8 mouse cellular contexts compared by ENCODE assay signal in genomic region chr1:134955637-134956176, GRCm38 (mm10). TPM values are rescaled to one million over a fixed set of nuclear protein-coding genes. Genes with fewer than 3 reads are reported as not detected.
A peak's percentile ranks its signal among the peaks of the same experiment; 100 is the strongest.
DNase-seq lines count a peak whose midpoint lies in the region; ATAC-seq and TF ChIP-seq lines count a peak whose summit lies in the region.

Ppp1r12b (minus strand) TSS chr1:134955942.

- H3K4me2 ChIP-seq in forebrain, embryonic 13.5 days: peak within 1 kb of the TSS; percentile 83
- peak within 1 kb of the TSS; percentile 95 for H3K4me2 ChIP-seq in liver, postnatal 0 days (ENCODE audit: low read depth, low read length)
- H3K4me2 ChIP-seq in neural tube, embryonic 14.5 days (ENCODE audit: low read depth, low read length): peak within 1 kb of the TSS; percentile 78

- H3K9ac ChIP-seq in ES-Bruce4 (ENCODE audit: low read depth, poor library complexity, severe bottlenecking): peak within 1 kb of the TSS; percentile 67
- H3K9ac ChIP-seq in forebrain, embryonic 13.5 days: peak within 1 kb of the TSS; percentile 86
- peak within 1 kb of the TSS; percentile 78 for H3K9ac ChIP-seq in liver, postnatal 0 days (replicated peaks)
- H3K9ac ChIP-seq in neural tube, embryonic 14.5 days (replicated peaks; ENCODE audit: low read depth, low read length): peak within 1 kb of the TSS; percentile 82

- TF ChIP-seq CTCF in ES-Bruce4 (IDR thresholded peaks at IDR 0.05; ENCODE audit: low read depth, low read length): no peak
- TF ChIP-seq CTCF in liver, postnatal 0 days (IDR thresholded peaks at IDR 0.05; ENCODE audit: low read depth): peak; percentile 44

- peak within 1 kb of the TSS; percentile 92 for H3K4me3 ChIP-seq in ES-Bruce4 (ENCODE audit: low read depth, low read length)
- peak within 1 kb of the TSS; percentile 75 for H3K4me3 ChIP-seq in forebrain, embryonic 13.5 days
- H3K4me3 ChIP-seq in liver, postnatal 0 days (ENCODE audit: low read depth, low read length): peak within 1 kb of the TSS; percentile 77
- peak within 1 kb of the TSS; percentile 76 for H3K4me3 ChIP-seq in neural tube, embryonic 14.5 days (ENCODE audit: low read depth, low read length)

- no peak within 1 kb of the TSS for H3K27ac ChIP-seq in ES-Bruce4 (ENCODE audit: insufficient read depth, low read length)
- H3K27ac ChIP-seq in forebrain, embryonic 13.5 days: peak within 1 kb of the TSS; percentile 90
- H3K27ac ChIP-seq in liver, postnatal 0 days (ENCODE audit: low read depth): peak within 1 kb of the TSS; percentile 78
- H3K27ac ChIP-seq in neural tube, embryonic 14.5 days (ENCODE audit: low read depth, low read length): peak within 1 kb of the TSS; percentile 95

- H3K36me3 ChIP-seq in ES-Bruce4 (ENCODE audit: control insufficient read depth, insufficient read depth, low read length, poor library complexity, severe bottlenecking): no peaks in the 10 kb centered on the region
- H3K36me3 ChIP-seq in forebrain, embryonic 13.5 days (ENCODE audit: poor library complexity, severe bottlenecking): no peaks in the 10 kb centered on the region
- H3K36me3 ChIP-seq in liver, postnatal 0 days (replicated peaks; ENCODE audit: insufficient read depth, low read length): no peaks in the 10 kb centered on the region
- no peaks in the 10 kb centered on the region for H3K36me3 ChIP-seq in neural tube, embryonic 14.5 days (ENCODE audit: control insufficient read depth, insufficient read depth, low read length)

- WGBS in forebrain, embryonic 13.5 days: 0% methylated on average over 38 of the region's 39 CpGs
- WGBS in large intestine, adult 2 months: under 1% methylated on average over 39 of the region's 39 CpGs
- WGBS in liver, postnatal 0 days (ENCODE audit: insufficient replicate concordance): 2% methylated on average over 39 of the region's 39 CpGs
- under 1% methylated on average over 39 of the region's 39 CpGs for WGBS in neural tube, embryonic 14.5 days

- intact Hi-C loops in heart, postnatal 10 days (cut with DNase I): loop anchor here (2.0 to 5.0 kb wide), 2 partner anchors 25 to 228 kb away; no protein-coding TSS in a partner anchor

- no peaks in the 10 kb centered on the region for H3K27me3 ChIP-seq in ES-Bruce4 (ENCODE audit: control insufficient read depth, insufficient read depth, low read length, poor library complexity, severe bottlenecking)
- H3K27me3 ChIP-seq in forebrain, embryonic 13.5 days: no peaks in the 10 kb centered on the region
- no peaks in the 10 kb centered on the region for H3K27me3 ChIP-seq in liver, postnatal 0 days (ENCODE audit: insufficient read depth, low read length)
- no peaks in the 10 kb centered on the region for H3K27me3 ChIP-seq in neural tube, embryonic 14.5 days (ENCODE audit: control insufficient read depth, insufficient read depth, low read length)

- no peaks in the 10 kb centered on the region for H3K9me3 ChIP-seq in ES-Bruce4 (replicated peaks; ENCODE audit: control insufficient read depth, insufficient read depth, low read length, poor library complexity, severe bottlenecking)
- no peaks in the 10 kb centered on the region for H3K9me3 ChIP-seq in forebrain, embryonic 13.5 days (replicated peaks)
- H3K9me3 ChIP-seq in liver, postnatal 0 days (ENCODE audit: low read length): no peaks in the 10 kb centered on the region
- no peaks in the 10 kb centered on the region for H3K9me3 ChIP-seq in neural tube, embryonic 14.5 days (ENCODE audit: control insufficient read depth, low read length)

- peak; percentile 100 for ATAC-seq in cerebellum, adult (ENCODE audit: insufficient number of reproducible peaks, low FRiP score, low TSS enrichment)
- peak; percentile 99 for ATAC-seq in forebrain, embryonic 13.5 days
- ATAC-seq in liver, postnatal 0 days: peak; percentile 99
- peak; percentile 99 for ATAC-seq in neural tube, embryonic 14.5 days (ENCODE audit: low read depth)

- peak; percentile 63 for TF ChIP-seq POLR2A in ES-Bruce4 (IDR thresholded peaks at IDR 0.05; ENCODE audit: insufficient read depth, low read length)

- no peaks in the 10 kb centered on the region for H3K4me1 ChIP-seq in ES-Bruce4 (ENCODE audit: control insufficient read depth, insufficient read depth, low read length)
- peaks cover 14% of the 10 kb centered on the region for H3K4me1 ChIP-seq in forebrain, embryonic 13.5 days
- peaks cover 10% of the 10 kb centered on the region for H3K4me1 ChIP-seq in liver, postnatal 0 days (ENCODE audit: insufficient read depth)
- H3K4me1 ChIP-seq in neural tube, embryonic 14.5 days (ENCODE audit: control insufficient read depth, insufficient read depth, low read length): peaks cover 11% of the 10 kb centered on the region

- DNase-seq in heart, postnatal 10 days: peak; percentile 97
- peak; percentile 80 for DNase-seq in large intestine, adult 2 months (ENCODE audit: low read depth, low spot score)
- peak; percentile 93 for DNase-seq in liver, postnatal 0 days
- DNase-seq in testis, postnatal 10 days (ENCODE audit: low spot score): peak; percentile 95

- 0 out of 2 replicates have a peak, but pooled peaks have one; percentile 23 for TF ChIP-seq EP300 in ES-Bruce4 (IDR thresholded peaks at IDR 0.05; ENCODE audit: insufficient read depth, low read depth, low read length)
- no peak for TF ChIP-seq EP300 in liver, postnatal 0 days (IDR thresholded peaks at IDR 0.05; ENCODE audit: low read depth)

RNA-seq across cellular contexts. Expression of gene Ppp1r12b, which starts in this region (rescaled TPM):
- polyA plus RNA-seq in ES-Bruce4 (2011; ENCODE audit: insufficient read depth, insufficient read length, low read depth, missing spikeins): 8.9 and 9.8 TPM in 2 replicates
- 11.2 and 12.0 TPM in 2 replicates for polyA plus RNA-seq in forebrain, embryonic 13.5 days (2015; fragmentation: Nextera tagmentation; extraction: Ambion mirVana)
- total RNA-seq in heart, postnatal 10 days (2021): 100 to 1,000 TPM; 130 to 131 TPM
- polyA plus RNA-seq in large intestine, adult 2 months (2012; rRNA removed): 22.0 and 23.2 TPM in 2 replicates
- 0.93 and 1.4 TPM in 2 replicates for polyA plus RNA-seq in liver, postnatal 0 days (2015; fragmentation: Nextera tagmentation; extraction: Ambion mirVana)
- 15.3 and 21.2 TPM in 2 replicates for polyA plus RNA-seq in neural tube, embryonic 14.5 days (2014; fragmentation: Nextera tagmentation; extraction: Ambion mirVana)
